Mouse (Mus musculus): ENCODE measurements at regions not wholly inside any gene's neighbourhood (a gene's known extent, or its start where the extent isn't known, plus 50 kb on each side); places are given as distances from the start of the nearest gene placed in this dataset.

DNA sequence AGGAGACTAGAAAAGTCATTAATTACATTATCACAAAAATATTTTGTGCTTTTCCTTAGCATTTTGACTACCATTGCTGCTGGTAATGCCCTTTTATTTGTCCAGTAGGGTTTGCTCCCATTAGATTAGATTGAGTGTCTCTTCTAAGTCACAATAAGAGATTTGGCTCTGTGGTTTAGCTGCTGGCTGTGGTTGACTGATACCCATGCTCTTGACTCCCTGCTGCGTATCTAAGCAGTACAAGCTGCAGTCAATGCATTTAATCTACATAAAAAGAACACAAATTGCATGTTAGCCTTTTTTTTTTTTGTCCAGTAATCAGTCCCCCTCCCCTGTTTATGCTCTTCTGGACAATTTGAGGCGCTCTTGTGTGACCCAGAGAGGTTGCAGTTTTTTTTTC is 133.0 kb upstream of the Rai2 start:
- Histone ChIP-seq H3K4me2 (ENCODE audit: low read depth) (no peak overlapping the region), H3K9me3 (ENCODE audit: control insufficient read depth, low read length) (no peaks in the 10 kb centered on the region), H3K4me3 (ENCODE audit: low read depth, low read length) (no peak overlapping the region), H3K27ac (ENCODE audit: low read depth, low read length) (no peak overlapping the region), H3K36me3 (ENCODE audit: control insufficient read depth, insufficient read depth, low read length) (no peaks in the 10 kb centered on the region), H3K27me3 (ENCODE audit: control insufficient read depth, insufficient read depth, low read length) (peaks cover 5% of the 10 kb centered on the region; the same call in 1 of the 2 replicates), H3K4me1 (ENCODE audit: control insufficient read depth, insufficient read depth, low read length) (no peaks in the 10 kb centered on the region), H3K9ac (ENCODE audit: low read length) (no peak overlapping the region)
- DNase-seq (ENCODE audit: low spot score) (no peak), ATAC-seq (ENCODE audit: insufficient read depth, low FRiP score, low TSS enrichment) (no peak)
- 71% methylated on average over 2 of the region's 2 CpGs for WGBS

DNA sequence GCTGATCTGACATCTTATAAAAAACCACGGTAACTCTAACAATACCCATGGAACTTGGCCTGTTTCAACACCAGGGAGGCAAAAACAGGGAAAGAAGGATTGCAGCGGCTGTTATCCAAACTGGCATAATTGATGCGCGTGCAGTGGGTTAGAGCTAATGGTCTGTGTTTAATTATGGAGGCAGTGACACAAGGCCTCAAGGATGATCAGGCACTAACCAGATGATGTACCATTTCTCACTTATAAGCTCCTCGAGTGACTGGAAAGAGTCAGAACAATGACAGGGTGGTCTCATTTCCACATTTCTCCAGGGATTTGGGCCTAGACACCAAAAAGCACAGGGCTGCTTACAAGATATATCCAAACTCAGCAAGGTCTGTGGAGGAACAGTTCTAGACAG is 83.0 kb upstream of the Rai2 start:
- ATAC-seq (ENCODE audit: insufficient read depth, low FRiP score, low TSS enrichment) = no peak
- 58% methylated on average over 5 of the region's 5 CpGs for whole genome bisulfite sequencing
- H3K27me3 ChIP-seq (ENCODE audit: control insufficient read depth, insufficient read depth, low read length) = no peaks in the 10 kb centered on the region
- H3K4me1 ChIP-seq (ENCODE audit: control insufficient read depth, insufficient read depth, low read length) = no peaks in the 10 kb centered on the region
- no peaks in the 10 kb centered on the region for H3K9me3 ChIP-seq (ENCODE audit: control insufficient read depth, low read length)
- no peak overlapping the region for H3K27ac ChIP-seq (ENCODE audit: low read depth, low read length)
- no peaks in the 10 kb centered on the region for H3K36me3 ChIP-seq (ENCODE audit: control insufficient read depth, insufficient read depth, low read length)
- no peak overlapping the region for H3K4me3 ChIP-seq (ENCODE audit: low read depth, low read length)
- H3K9ac ChIP-seq (ENCODE audit: low read length) = no peak overlapping the region
- H3K4me2 ChIP-seq (ENCODE audit: low read depth) = no peak overlapping the region
- DNase-seq (ENCODE audit: low spot score) = no peak

DNA sequence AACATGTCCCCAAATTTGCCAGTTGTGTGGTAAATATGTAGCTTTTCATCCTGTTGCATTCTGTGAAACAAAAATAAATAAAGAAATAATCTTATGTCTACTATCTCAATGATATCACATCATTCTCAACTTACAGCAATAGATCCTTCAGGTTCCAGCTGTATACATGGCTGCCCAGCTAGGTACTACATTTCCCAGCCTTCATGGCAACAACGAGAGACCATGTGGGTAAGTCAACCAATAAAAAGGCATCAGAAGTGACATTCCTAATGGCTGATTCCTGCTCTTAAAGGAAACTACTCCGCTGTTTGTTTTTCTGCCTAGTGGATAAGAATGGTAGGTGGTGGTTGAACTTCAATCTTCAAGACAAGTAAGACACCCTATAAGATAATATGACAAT is 82.5 kb upstream of the Rai2 start:
- Histone ChIP-seq H3K4me3 (ENCODE audit: low read depth, low read length) (no peak overlapping the region), H3K27me3 (ENCODE audit: control insufficient read depth, insufficient read depth, low read length) (no peaks in the 10 kb centered on the region), H3K9me3 (ENCODE audit: control insufficient read depth, low read length) (no peaks in the 10 kb centered on the region), H3K27ac (ENCODE audit: low read depth, low read length) (no peak overlapping the region), H3K4me1 (ENCODE audit: control insufficient read depth, insufficient read depth, low read length) (no peaks in the 10 kb centered on the region), H3K9ac (ENCODE audit: low read length) (no peak overlapping the region), H3K4me2 (ENCODE audit: low read depth) (no peak overlapping the region), H3K36me3 (ENCODE audit: control insufficient read depth, insufficient read depth, low read length) (no peaks in the 10 kb centered on the region)
- WGBS = 87% methylated on average over 2 of the region's 2 CpGs
- DNase-seq (ENCODE audit: low spot score) (no peak), ATAC-seq (ENCODE audit: insufficient read depth, low FRiP score, low TSS enrichment) (0 out of 2 replicates have a peak, but pooled peaks have one; percentile 55)

DNA sequence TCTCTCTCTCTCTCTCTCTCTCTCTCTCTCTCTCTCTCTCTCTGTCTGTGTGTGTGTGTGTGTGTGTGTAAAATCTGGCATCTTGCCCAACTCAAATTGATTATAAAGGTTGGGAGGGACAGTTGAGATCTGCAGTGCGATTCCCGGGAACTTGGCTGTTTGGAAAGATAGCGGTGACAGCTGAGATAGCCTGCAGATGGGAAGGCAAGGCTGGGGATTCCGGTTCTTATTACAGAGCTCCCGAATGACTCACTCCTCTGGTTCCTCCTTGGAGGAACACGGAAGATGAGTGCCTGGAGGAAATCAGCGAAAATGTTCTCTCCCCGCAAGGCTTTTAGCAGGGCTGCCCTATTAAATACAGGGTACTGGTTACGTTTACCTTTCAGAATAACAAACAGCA is 81.2 kb upstream of the Rai2 start:
- H3K4me3 ChIP-seq (ENCODE audit: low read depth, low read length) = no peak overlapping the region
- 75% methylated on average over 9 of the region's 9 CpGs for WGBS
- no peak overlapping the region for H3K4me2 ChIP-seq (ENCODE audit: low read depth)
- H3K27ac ChIP-seq (ENCODE audit: low read depth, low read length) = no peak overlapping the region
- DNase-seq (ENCODE audit: low spot score) (no peak), ATAC-seq (ENCODE audit: insufficient read depth, low FRiP score, low TSS enrichment) (no peak)
- H3K9me3 ChIP-seq (ENCODE audit: control insufficient read depth, low read length) = no peaks in the 10 kb centered on the region
- no peaks in the 10 kb centered on the region for H3K27me3 ChIP-seq (ENCODE audit: control insufficient read depth, insufficient read depth, low read length)
- H3K4me1 ChIP-seq (ENCODE audit: control insufficient read depth, insufficient read depth, low read length) = no peaks in the 10 kb centered on the region
- no peak overlapping the region for H3K9ac ChIP-seq (ENCODE audit: low read length)
- H3K36me3 ChIP-seq (ENCODE audit: control insufficient read depth, insufficient read depth, low read length) = no peaks in the 10 kb centered on the region

DNA sequence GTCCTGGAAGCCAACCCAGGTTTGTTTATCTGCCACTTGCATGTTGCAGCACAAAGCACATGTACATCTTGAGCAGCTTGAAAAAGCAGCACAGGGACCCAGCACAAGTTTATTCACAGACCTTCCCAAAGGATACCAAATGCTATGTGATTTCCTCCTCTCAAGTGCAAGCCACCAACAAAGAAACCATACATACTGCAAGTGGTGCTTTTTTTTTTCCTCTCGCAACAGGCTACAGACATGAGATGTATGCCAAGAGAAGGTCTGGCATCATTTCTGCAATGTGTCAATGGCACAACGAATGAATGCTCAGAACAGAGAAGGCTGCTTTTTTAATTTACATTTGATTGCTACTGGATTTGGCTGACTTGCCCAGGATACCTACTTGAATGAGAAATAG is 63.8 kb upstream of the Rai2 start:
- no peaks in the 10 kb centered on the region for H3K9me3 ChIP-seq (ENCODE audit: control insufficient read depth, low read length)
- H3K27me3 ChIP-seq (ENCODE audit: control insufficient read depth, insufficient read depth, low read length) = peaks cover 4% of the 10 kb centered on the region; the same call in 1 of the 2 replicates
- WGBS = 86% methylated on average over 2 of the region's 2 CpGs
- H3K27ac ChIP-seq (ENCODE audit: low read depth, low read length) = no peak overlapping the region
- DNase-seq (ENCODE audit: low spot score) = no peak
- no peak overlapping the region for H3K4me3 ChIP-seq (ENCODE audit: low read depth, low read length)
- no peak overlapping the region for H3K9ac ChIP-seq (ENCODE audit: low read length)
- H3K36me3 ChIP-seq (ENCODE audit: control insufficient read depth, insufficient read depth, low read length) = no peaks in the 10 kb centered on the region
- no peak for ATAC-seq (ENCODE audit: insufficient read depth, low FRiP score, low TSS enrichment)
- H3K4me1 ChIP-seq (ENCODE audit: control insufficient read depth, insufficient read depth, low read length) = no peaks in the 10 kb centered on the region
- H3K4me2 ChIP-seq (ENCODE audit: low read depth) = no peak overlapping the region

DNA sequence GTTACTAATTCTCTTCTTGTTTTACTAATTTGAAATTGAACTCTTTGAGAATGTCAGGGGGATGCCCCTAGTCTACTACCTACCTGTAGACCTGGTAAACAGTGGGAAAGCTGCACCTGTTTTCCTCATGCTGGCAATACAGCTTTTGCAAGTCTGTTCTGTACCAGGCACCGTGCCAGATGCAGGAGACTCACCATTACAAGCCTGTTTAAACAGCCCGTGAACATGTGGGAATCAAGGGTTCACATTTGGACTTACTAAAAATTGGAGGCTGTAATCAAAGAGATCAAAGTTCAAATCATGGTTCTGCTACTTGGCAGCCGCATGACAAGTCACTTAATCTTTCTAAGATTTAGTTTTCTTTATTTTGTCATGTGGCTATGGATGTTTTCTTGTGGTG is 56.8 kb upstream of the Rai2 start:
- H3K36me3 ChIP-seq (ENCODE audit: control insufficient read depth, insufficient read depth, low read length) = no peaks in the 10 kb centered on the region
- H3K4me3 ChIP-seq (ENCODE audit: low read depth, low read length) = no peak overlapping the region
- no peak overlapping the region for H3K4me2 ChIP-seq (ENCODE audit: low read depth)
- H3K4me1 ChIP-seq (ENCODE audit: control insufficient read depth, insufficient read depth, low read length) = no peaks in the 10 kb centered on the region
- no peak overlapping the region for H3K27ac ChIP-seq (ENCODE audit: low read depth, low read length)
- H3K9me3 ChIP-seq (ENCODE audit: control insufficient read depth, low read length) = no peaks in the 10 kb centered on the region
- ATAC-seq (ENCODE audit: insufficient read depth, low FRiP score, low TSS enrichment) (no peak), DNase-seq (ENCODE audit: low spot score) (no peak)
- H3K9ac ChIP-seq (ENCODE audit: low read length) = no peak overlapping the region
- H3K27me3 ChIP-seq (ENCODE audit: control insufficient read depth, insufficient read depth, low read length) = no peaks in the 10 kb centered on the region
- WGBS = 80% methylated on average over 3 of the region's 3 CpGs

DNA sequence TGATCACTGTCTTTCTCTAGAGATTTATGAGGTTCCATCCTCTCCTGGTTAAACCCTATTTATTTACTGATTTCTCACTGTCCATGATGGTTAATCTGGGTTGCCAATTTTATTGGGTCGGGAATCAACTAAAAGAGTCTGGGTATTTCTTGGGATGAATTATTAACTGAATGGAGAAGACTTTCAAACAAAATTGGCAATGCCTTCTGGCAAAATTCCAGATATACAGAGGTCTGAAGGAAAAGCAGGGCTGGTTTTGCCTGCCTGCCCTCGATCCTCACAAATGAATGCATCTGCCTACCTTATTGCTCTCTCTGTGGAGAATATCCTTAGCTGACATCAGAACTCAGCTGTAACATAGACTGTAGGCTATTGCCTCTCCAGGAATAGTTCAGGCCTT is 54.9 kb upstream of the Rai2 start:
- WGBS = 83% methylated on average over 2 of the region's 2 CpGs
- ATAC-seq (ENCODE audit: insufficient read depth, low FRiP score, low TSS enrichment) = no peak
- no peak for DNase-seq (ENCODE audit: low spot score)
- Histone ChIP-seq H3K36me3 (ENCODE audit: control insufficient read depth, insufficient read depth, low read length) (no peaks in the 10 kb centered on the region), H3K27ac (ENCODE audit: low read depth, low read length) (no peak overlapping the region), H3K4me3 (ENCODE audit: low read depth, low read length) (no peak overlapping the region), H3K27me3 (ENCODE audit: control insufficient read depth, insufficient read depth, low read length) (no peaks in the 10 kb centered on the region), H3K4me1 (ENCODE audit: control insufficient read depth, insufficient read depth, low read length) (no peaks in the 10 kb centered on the region), H3K4me2 (ENCODE audit: low read depth) (no peak overlapping the region), H3K9me3 (ENCODE audit: control insufficient read depth, low read length) (no peaks in the 10 kb centered on the region), H3K9ac (ENCODE audit: low read length) (no peak overlapping the region)

Measured in neural tube, embryonic 11.5 days (tissue).